Mouse (Mus musculus): Measurements from ENCODE around the gene Otud3.

The Otud3 gene

DNA sequence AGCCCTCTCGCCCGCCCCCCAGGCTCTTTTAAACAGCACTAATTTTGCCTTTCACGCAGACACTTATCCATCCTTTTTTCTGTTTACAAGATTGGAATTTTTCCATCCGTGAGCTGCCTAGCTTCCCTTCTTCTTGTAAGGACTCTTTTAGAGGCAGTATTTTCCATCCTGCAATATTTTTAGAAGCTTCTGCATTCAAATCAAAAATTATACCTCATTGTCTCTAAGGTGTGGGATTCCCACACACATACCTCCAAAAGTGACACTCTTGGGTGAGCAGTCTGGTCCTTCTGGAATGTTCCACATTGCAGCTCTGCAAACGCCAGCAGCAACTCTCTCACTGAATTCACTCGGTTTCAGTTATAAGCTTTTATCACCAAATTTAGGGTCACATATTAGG is 60.8 kb downstream of the Otud3 start:
- DNase-seq (ENCODE audit: inconsistent ontology term): no peak

- peak; percentile 78 for DNase-seq (ENCODE audit: inconsistent ontology term)
These were observed 62.3 kb downstream of the Otud3 start for GRCm38 (mm10) chr4:138851463-138851862.
